Mouse (Mus musculus): Measurements from ENCODE around the gene Dsn1. TPM values are rescaled to one million over a fixed set of nuclear protein-coding genes. Genes with fewer than 3 reads are reported as not detected.
A peak's percentile ranks its signal among the peaks of the same experiment; 100 is the strongest.

Dsn1 gene
- polyA plus RNA-seq, 1 experiment: 5.0 TPM

DNA sequence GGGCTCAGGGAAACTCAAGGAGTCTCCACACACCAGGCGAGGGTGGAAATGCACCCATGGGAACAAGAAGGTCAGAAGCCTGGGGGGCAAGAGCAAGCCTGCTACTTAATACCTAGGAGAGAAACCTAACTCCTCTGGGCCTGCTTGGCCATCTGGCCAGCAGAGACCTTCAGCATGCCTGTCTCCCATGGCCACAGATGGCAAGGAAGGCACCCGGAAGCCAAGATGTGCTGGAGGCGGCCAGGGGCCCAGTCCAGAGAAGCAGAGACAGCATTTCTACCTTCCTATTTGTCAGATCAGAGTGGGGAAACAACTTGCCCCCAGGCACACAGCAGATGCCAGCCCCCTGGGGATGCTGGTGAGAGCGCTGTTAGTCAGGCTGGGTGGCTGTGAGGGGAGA, 21.3 kb upstream of the Dsn1 start:
- DNase-seq (ENCODE audit: low read depth, low spot score): no peak
- 98% methylated on average over 4 of the region's 4 CpGs for WGBS

DNA sequence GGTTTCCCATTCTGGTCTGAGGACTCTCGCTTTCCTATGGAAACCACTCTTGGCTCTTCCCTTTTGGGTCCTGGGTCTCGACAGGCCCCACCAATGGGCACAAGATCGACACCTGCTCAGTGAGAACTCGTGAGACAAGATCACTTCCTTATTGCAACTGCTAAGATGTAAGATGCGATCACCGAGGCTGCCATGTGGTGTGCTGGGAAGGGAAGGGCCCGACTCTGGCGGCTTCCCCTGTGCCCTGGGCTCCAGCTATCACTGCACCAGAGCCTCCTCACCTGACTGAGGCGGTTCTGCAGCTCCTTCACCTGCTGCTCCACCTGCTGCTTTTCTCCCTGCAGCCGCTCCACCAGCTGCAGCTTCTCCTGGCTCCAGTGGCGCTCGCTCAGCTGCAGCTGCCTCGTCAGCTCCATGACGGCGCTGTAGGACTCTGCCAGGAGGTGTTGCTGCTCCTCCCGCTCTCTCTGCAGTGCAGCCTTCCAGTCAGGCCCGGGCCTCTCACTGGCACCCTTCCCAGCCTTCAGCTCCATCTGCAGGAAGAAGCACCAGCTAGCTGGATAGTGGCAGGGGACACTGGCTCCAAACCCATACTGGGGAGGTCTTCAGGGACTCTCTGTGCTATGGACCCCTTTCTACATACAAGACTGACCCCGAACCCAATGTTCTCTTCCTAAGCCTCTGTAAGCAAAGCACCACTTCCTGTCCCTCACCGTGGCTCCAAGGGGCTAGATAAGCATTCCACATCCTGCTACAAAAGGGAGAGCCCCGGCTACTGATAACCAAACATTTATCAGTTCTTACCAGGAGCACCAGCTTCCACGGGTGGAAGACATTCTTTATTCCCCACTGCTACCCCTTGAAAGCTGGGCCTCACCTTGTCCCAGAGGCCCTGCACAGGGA, 20.4 kb upstream of the Dsn1 start:
- WGBS: 72% methylated on average over 21 of the region's 21 CpGs
- DNase-seq (ENCODE audit: low read depth, low spot score): no peak

DNA sequence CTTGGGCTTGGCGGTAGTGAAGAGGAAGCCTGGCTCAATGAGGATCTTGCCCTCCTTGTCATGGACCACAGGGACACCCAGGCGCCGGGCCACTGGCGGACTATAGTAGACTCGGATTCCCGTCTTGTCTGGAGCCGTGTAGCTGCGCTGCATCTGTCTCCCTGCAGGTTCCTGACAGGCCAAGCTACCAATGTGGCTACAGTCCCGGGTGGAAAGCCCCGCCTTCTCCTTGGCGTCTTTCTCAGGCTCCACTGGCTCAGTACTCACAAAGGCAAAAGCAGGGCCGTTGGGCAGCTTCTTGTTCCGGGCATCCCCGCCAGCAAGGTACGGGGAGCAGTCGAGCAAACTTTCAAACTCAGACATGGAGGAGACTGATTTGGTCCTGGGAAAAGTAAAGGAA, 14.2 kb upstream of the Dsn1 start:
- 91% methylated on average over 16 of the region's 16 CpGs for WGBS
- no peak for DNase-seq (ENCODE audit: low read depth, low spot score)

DNA sequence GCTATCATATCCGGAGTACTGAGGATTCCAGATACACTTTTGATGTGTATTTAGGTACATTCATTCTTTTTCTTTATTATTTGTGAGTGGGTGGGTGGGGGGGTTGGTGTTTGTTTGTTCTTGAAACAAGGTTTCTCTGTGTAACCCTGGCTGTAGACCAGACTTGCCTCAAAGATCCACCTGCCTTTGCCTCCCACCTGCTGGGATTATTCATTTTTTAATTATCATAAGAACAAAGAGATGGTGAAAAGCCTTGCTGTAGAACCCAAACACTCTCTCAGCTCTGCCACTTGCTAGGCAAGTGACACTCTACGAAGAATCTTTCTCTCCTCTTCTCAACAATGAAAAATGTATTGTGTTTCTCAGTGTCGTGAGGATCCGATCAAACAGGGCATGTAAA, 12.3 kb upstream of the Dsn1 start:
- no peak for DNase-seq (ENCODE audit: low read depth, low spot score)
- 90% methylated on average over 4 of the region's 4 CpGs for WGBS

DNA sequence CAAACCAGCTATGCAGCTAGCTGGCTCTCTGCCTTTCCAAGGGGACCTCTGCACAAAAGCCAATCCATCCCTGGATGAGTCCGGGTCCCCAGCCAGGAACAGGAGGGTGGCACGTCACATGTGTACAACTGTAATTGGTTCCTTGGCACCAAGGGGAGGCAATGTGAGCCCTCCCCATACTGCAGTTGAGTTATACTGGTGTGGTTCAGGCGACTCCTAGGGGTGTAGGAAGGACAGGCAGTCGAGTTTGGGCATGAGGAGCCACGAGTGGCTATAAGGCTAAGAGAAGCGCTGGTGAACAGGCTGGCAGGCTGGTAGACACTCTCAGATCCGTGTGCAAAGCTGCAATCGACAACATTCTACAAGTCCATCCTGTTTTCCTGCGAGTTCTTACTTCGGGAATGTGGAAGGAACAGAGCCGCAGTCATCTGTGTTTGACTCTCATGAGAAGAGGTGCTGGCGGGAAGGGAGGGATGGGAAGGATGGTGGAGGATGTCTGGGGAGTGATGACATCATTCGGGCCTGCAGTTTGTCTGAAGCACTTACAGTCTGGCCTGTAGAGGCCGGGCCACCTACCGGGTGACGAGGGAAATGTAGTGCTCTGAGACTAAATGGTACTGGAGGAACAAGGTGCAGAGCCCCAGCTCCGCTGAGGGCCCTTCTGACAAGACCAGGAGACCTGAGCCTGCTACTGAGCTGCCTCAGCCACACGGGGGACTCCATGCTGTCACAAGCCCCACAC, 9.7 kb upstream of the Dsn1 start:
- DNase-seq (ENCODE audit: low read depth, low spot score): no peak
- WGBS: 82% methylated on average over 18 of the region's 18 CpGs

DNA sequence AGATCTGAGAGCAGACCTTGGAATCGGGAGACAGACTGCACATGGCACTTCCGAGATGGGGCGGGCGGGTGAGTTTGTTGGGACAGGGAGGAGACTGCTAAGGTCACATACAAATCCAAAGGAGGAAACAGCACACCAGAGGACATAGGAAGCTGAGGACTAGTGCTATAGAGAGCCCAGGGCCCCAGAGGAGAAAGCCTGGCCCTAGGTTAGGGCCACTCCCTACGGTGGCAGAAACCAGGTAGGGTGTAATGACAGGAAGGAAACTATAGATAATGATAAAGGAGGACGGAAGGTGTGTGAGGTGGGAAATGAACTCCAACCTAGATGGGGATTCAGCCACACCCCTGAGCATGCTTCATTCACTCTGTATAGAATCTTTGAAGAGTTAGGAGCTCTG, 5.4 kb upstream of the Dsn1 start:
- no peak for DNase-seq (ENCODE audit: low read depth, low spot score)
- WGBS: 25% methylated on average over 6 of the region's 6 CpGs

DNA sequence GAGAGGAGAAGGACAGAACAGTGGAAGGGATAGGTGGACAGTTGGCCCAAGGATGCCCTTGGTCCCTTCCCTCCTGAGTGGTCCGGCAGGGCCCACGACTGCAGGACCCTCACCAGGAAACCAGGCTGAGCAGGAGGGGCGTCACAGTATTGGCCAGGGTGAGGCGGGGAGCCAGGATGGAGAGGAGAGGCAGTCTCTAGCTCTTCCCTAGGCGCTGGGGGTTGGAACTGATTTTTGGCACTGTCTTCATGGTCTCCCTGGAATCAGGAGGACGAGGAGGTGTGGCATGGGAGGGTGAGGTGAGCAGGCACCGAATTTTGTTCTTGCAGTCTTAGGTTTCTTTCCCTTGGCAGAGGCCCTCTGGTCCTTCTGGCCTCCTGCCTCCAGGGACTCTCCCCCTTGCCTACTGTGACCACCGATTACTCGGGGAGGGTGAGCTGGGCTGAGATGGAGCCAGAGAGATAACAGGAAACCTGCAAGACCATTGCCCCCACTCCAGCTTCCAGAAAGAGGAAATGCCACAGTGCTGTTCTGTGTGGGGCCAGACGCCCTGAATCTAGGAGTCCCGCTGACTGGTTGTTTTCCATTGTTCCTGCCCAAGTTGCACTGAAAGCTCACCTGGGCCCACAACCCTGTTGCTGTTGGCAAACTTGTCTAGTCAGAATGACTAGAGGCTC, 3.8 kb upstream of the Dsn1 start:
- 50% methylated on average over 11 of the region's 11 CpGs for WGBS
- DNase-seq (ENCODE audit: low read depth, low spot score): no peak

DNA sequence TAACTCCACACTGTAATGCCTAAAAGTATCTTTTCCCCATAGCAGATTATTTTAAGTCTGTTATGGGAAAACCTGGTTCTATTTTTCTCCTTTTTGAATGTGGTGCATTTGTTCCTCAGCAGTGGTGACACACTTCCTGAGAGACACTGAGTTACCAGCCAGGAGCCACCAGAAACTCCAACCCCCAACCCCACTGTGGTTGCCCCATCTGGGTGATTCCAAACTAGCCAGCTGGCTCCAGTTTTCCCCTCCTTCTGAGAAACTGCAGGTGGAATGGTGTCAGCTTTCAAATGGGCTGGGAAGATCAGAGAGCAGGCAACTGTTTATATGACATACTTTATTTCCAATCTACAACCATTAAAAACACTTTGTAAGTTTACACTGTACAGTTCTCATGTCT, 3.2 kb upstream of the Dsn1 start:
- no peak for DNase-seq (ENCODE audit: low read depth, low spot score)

DNA sequence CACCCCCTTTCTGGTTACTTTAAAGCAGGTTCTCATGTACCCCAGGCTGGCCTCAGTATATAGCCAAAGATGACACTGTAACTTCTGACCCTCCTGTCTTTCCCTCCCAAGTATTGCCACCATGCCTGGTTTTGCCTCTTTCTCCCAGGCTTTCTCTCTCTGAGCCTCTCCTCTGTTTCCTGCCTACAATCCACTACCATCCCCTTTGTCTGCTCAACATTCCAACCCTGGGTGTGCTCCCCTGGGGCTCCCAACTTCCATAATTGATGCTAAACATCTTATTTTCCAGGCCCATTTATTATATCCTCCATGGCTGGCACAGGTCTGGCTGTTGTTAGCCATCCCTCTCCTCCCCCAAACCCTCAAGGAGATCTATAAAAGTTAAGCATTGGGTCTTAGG, 1.6 kb upstream of the Dsn1 start:
- no peak for DNase-seq (ENCODE audit: low read depth, low spot score)

DNA sequence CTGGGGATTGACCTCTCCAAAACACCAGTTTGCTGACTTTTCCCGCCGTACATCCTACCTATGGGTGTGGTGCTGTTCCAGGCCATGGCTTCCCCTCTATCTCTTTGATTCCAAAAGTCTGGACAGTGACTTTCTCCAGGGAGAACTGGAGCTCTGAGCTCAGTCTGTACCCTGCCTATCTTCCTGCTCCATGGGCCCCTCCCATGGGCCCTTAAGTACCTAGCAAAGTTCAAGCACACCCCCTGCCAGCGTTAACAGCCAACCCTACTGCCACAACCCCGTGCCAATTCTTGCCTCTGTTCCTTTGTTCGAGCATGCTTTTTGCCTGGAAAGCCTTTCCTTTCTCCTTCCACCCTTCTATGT, 261 bp upstream of the Dsn1 start:
- WGBS: 15% methylated on average over 5 of the region's 5 CpGs
- no peak for DNase-seq (ENCODE audit: low read depth, low spot score)

DNA sequence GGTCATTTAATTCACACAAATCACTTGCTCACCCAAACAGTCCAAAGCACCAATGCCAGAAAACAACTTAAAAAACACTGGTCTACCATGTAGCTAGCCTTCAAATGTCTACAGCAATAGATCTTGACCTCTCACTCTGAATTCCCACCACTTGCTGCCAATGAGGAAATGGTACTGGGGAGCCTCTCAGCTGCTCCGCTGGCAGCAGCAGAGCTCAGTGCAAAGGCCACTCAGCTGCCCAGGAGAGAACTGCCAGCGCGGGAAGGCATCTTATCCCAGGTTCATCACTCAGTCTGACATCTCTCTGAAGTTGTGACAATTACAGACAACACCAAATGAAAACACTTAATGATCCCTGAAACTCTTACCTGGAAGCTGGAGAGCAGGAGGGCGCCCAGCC, 4.6 kb downstream of the Dsn1 start:
- no peak for DNase-seq (ENCODE audit: low read depth, low spot score)
- 56% methylated on average over 4 of the region's 4 CpGs for WGBS

DNA sequence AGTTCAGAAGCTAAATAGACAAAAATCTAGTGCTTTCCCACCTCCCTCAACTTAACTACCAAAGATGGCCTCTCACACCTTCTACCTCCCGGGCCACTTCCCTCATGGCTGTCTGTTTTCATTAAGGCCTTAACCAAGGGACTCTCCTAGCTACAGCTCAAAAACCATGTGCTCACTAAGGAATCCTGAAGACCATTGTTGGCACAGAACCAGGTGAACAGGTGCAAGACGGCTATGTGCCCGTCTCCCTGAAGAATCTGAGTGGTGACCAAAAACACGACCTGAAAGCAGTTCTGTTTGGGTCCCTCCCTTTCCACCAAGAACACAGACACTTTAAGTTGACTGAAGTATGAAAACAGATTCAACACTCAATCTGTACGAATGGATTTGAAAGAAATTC, 8.7 kb downstream of the Dsn1 start:
- WGBS: 82% methylated on average over 5 of the region's 5 CpGs
- DNase-seq (ENCODE audit: low read depth, low spot score): no peak

DNA sequence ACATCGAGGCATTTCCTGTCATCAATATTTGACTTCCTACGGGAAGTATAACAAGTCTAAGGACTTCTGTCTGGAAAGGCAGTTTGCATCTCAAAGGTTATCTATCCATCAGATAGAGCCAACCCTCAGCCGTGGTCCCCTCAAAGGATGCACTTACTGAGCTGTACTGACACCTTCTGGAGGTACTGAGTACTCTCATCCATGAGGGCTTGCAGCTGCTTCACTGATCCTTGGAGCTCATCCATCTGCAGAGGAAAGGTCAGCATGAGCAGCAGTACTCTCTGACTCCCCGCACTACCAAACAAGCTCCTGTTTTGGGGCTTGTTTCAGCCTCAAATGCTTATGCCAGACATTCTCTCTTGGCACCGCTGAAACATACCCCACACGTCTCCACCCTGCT, 10.4 kb downstream of the Dsn1 start:
- WGBS: 61% methylated on average over 6 of the region's 6 CpGs
- DNase-seq (ENCODE audit: low read depth, low spot score): no peak

DNA sequence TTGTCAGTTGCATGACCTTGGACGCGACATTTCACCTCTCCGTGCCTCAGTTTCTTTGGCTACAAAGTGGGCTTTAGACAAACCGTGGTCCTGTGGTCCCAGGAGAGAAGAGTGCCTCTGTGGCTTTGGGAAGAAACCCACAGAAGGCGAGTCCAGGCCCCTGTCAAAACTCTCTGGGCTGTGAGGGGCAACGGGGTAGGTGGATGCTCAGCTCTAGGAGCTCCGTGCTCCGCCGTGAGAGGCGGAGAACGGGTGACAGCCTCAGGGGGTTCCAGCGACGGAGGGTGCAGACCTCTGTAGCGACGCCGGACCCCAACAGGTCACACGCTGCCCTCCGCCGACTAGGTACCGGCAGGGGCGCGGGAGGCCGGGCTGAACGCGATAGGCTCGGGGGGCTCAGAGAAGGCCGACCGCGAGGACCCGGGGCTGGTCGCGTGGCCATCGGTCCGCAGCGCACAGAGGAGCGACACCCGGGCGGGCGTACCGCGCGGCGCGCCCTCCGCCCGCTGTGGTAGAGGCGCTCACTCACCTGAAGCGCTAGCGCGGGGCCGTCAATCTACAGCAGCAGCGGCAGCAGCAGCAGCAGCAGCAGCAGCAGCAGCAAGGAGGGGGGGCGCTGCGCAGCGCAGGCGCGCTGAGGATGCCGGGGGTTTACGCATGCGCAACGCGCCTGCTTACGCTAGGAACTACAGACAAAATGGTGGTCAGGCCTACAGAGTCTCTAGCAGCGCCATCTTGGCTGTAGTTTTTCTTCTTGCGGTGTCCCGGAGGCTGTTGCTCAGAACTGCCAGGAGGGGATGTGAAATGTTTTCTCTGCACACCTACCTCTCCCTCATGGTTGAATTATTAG, 15.3 kb downstream of the Dsn1 start, which contains the start of gene Ndrg3:
Ndrg3 (minus strand) TSS at position 587 of the 850 bp plus-strand sequence.
- DNase-seq (ENCODE audit: low read depth, low spot score): peak; percentile 72
- WGBS: under 1% methylated on average over 66 of the region's 66 CpGs

DNA sequence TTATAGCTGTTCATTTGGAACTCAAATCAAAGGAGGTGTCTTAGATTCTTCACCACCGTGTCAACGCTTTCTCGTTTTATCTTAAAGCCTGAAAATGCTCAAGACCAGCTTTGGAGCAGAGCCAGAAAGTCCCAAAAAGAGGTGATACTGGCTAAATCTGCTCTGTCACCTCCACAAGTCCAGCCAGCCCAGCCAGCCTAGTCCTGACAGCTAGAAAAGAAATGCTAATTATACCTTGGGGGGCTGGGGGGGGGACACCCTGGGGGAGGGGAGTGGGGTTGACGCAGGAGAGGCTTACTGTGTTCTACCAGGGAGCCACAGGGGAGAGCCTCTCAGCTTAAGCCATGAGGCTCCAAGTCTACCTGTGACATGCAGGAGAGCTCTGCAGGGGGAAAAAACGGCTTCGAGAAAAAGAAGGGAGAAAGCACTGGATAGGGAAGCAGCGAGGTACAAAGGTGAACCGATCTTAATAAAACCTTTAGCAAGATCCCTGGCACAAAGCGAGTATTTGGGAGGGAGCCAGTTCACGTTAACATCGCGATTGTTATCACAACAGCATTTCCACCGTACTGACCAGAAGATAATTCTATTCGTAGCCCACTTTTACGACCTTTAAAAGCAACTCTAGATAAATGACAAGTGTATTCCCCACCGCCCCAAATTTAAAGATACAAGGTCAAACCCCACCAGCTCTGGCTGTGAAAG, 16.1 kb downstream of the Dsn1 start:
- WGBS: 7% methylated on average over 16 of the region's 16 CpGs
- no peak for DNase-seq (ENCODE audit: low read depth, low spot score)

DNA sequence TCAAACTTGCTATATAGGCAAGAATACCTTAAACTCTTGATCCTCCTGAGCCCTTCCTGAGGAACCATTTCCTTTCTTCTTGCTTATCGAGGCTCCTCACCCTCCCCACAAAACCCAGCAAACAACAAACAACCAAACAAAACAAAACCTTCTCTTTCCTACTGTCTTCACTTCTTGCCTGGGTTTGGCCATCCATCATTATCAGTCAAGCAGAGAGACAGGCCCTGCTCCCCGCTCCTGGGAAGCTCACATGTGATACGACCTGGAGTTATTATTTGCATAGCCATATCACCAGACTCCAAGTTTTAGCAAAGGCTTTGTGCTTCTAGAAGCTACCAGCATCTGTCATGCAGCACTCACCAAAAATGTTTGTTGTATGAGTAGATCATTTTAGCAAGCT, 19.6 kb downstream of the Dsn1 start:
- 73% methylated on average over 3 of the region's 3 CpGs for WGBS
- DNase-seq (ENCODE audit: low read depth, low spot score): no peak

DNA sequence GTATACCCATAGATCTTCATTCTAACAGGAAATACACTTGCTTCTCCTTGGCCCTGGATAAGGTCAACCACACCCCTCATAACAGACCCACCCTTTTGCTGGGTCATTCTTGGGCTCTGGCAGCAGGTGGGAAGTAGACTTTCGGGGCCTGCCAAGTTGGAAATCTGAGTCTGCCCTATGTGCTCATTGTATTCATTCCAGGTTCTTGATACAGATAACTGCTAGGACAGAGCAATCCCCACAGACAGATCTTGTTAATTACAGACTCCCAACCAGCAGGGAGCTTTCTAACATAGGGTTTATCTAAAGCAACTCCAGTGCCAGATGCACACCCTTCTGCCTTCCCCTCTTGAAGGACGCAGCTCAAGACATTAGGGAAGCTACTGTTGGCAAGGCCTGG, 24.1 kb downstream of the Dsn1 start:
- no peak for DNase-seq (ENCODE audit: low read depth, low spot score)
- WGBS: 19% methylated on average over 2 of the region's 2 CpGs

DNA sequence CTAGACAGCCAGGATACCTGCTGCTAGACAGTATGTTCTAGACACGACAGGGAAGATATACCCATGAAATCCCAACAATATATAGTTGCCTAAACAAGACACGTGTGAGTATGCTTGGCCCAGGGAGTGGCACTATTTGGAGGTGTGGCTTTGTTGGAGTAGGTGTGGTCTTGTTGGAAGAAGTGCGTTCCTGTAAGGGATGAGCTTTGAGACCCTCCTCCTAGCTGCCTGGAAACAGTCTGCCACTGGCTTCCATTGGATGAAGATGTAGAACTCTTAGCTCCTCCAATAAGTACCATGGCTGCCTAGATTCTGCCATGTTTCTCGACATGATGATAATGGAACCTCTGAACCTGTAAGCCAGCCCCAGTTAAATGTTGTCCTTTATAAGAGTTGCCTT, 25.7 kb downstream of the Dsn1 start:
- DNase-seq (ENCODE audit: low read depth, low spot score): no peak
- WGBS: 64% methylated on average over 4 of the region's 4 CpGs

DNA sequence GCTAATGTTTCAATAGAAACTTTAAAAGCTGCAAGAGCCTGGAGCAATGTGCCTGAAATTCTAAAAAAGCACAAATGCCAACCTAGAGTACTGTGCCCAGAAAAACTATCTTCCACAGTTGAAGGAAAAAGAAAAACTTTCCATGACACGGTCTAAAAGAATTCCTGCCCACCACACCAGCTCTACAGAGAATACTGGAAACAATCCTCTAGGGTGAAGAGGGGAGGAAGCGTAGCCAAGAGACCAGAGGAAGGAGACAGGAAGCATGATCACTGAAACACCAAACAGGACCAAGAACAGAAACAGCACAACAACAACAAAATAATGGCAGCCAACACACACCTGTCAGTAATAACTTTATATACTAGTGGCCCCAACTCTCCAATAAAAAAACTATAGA, 26.9 kb downstream of the Dsn1 start:
- no peak for DNase-seq (ENCODE audit: low read depth, low spot score)
- WGBS: 74% methylated on average over 2 of the region's 2 CpGs
